Mouse (Mus musculus) frontal cortex, postnatal 14 days (tissue): ENCODE measurements around the gene 1700029I15Rik.
"Not testable (repeated sequence)": the region's sequence is repeated elsewhere in the genome, so short reads cannot be mapped to it uniquely, and the experiment has no call there.

Experiments used
- DNase-seq, 2 experiments: peaks; one replicate each; pipeline ENCODE4 v3.0.0; 2022; ENCODE audit warnings: low spot score in 2 of 2

Gene 1700029I15Rik

GRCm38 (mm10) chr2:92392318-92393264, 10.3 kb downstream of the 1700029I15Rik start:
- no peak for DNase-seq

GRCm38 (mm10) chr2:92395535-92395934, 13.2 kb downstream of the 1700029I15Rik start:
- no peak for DNase-seq

DNA sequence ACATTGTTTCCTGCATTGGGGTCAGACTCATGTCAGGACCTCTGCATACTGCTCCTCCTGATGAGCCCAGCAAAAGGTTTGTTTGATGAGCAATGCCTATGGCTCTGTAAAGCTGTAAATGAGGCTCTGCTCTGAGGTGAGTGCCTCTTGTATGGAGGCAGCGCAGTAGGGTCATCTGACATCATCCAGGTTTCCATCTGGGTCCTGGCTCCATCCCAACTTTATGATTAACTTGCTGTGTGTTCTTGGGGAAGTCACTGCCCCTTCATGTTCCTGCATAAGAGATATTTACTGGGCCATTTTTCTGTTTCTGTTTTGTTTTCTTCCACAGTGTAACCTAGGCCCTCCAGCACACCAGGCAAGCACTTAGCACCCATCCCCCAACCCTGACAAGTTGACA, 15.1 kb downstream of the 1700029I15Rik start:
- no peak for DNase-seq

DNA sequence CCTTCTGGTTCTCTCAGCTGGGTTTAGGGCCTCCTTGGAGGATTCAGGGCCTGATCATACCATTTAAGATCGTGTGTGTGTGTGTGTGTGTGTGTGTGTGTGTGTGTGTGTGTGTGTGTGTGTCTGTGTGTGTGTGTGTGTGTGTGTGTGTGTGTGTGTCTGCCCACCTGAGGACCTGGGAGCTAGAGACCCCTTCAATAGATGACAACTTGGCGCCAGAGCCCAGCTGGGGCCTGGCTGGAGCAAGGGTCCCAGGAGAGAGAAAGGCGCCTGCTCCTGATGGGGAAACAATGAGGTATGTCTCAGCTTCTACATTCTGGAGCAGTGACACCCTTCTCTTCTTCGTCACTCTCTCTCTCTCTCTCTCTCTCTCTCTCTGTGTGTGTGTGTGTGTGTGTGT, 17.5 kb downstream of the 1700029I15Rik start:
- DNase-seq, result not testable (repeated sequence)

- DNase-seq, result no peak
These were observed 18.3 kb downstream of the 1700029I15Rik start for GRCm38 (mm10) chr2:92400682-92401081.

DNA sequence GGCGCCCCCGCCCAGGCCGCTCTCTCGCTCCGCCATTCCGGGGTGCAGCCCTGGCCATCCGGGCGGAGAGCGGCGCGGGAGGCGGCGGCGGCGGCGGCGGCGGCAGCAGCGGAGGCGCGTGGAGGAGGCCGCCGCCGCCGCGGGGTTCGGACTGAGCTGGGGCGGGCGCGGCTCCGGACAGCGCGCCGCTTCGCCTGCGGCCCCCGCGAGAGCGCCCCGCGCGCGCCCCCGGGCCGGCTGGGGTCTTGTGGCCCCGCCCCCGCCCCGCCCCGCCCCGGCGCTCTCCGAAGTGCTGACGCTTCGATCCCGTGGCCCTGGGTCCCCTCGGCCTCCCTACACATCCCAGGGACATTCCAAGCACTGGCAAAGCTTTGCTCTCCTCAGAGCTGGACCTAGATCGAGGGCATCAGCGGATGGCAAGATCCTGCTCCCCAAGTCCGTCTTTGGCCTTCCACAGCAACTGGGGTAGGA, 18.8 kb downstream of the 1700029I15Rik start, which contains the start of gene Mapk8ip1:
Gene Mapk8ip1 (minus strand): TSS at position 173 of the 471 bp plus-strand sequence.
- peak in 1 of 2 experiments; percentile 14 for DNase-seq

GRCm38 (mm10) chr2:92402591-92403326, 20.4 kb downstream of the 1700029I15Rik start:
- DNase-seq, result peak in 1 of 2 experiments; percentile 4

- DNase-seq, result peak in 1 of 2 experiments; percentile 4
These were observed 21.5 kb downstream of the 1700029I15Rik start for GRCm38 (mm10) chr2:92403776-92404319.

DNA sequence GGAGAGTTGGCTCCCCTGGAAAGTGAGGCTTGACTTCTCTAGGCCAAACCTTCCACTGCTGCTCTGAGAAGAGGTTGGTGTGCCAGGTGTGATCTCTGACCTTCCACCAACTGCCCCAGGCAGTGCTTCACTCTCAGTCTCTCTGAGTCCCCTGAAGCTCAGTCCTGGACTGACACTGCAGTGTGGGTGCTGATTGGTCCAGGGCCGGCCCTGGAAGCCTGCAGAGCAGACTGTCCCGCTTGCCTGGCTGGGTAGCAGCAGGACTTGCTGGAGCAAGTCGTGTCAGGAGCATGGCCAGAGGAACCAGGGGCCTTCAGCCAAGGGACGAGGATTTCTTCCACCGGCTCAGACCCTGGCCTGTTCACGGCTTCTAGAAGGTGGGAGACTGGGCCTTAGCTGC, 22.4 kb downstream of the 1700029I15Rik start:
- DNase-seq, result no peak

DNA sequence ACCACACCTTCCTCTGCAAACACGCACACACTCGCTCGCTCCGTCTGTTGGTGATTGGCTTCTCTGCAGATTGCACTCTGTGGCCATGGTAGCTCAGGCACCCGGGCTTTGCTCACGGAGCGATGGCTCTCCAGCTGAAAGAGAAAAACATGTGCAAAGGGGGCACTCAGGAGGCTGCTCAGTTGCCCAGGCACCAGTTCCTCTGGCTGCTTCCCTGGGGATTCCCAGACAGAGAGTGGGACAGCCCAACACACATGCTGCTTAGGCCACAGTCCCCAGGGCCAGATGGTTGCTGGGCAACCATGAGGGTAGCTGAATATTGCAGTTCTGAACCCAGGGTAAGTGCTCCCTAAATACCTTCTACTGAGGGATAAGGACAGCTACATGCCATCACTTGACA, 23.3 kb downstream of the 1700029I15Rik start:
- no peak for DNase-seq

GRCm38 (mm10) chr2:92408309-92409045, 26.1 kb downstream of the 1700029I15Rik start:
- DNase-seq, result no peak

DNA sequence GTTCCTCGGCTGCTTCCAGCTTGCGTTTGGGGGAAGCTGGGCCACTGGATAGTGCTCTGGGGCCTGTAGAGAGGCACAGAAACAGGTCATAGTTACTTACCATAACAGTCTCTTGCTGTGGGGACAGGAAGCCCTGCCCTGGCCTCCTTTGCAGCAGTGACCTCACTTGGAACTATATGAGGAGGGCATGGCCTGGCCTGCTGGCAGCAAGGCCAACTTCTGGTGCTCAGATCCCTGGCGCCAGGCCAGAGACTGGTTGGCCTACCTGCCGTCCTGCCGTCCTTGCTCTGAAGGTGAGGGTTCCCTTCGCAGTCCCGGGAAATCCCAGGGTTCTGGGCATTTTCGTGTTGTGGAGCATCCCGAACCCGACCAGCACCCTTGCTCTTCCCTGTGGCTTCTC, 29.4 kb downstream of the 1700029I15Rik start:
- DNase-seq, result no peak

GRCm38 (mm10) chr2:92421723-92422387, 39.5 kb downstream of the 1700029I15Rik start:
- DNase-seq, result no peak

- no peak for DNase-seq
These were observed 40.2 kb downstream of the 1700029I15Rik start for GRCm38 (mm10) chr2:92422388-92423135.

- no peak for DNase-seq
These were observed 40.8 kb downstream of the 1700029I15Rik start for GRCm38 (mm10) chr2:92423156-92423555.

- peak; percentile 74 to 83 for DNase-seq
These were observed 41.5 kb downstream of the 1700029I15Rik start for GRCm38 (mm10) chr2:92423702-92424461.

DNA sequence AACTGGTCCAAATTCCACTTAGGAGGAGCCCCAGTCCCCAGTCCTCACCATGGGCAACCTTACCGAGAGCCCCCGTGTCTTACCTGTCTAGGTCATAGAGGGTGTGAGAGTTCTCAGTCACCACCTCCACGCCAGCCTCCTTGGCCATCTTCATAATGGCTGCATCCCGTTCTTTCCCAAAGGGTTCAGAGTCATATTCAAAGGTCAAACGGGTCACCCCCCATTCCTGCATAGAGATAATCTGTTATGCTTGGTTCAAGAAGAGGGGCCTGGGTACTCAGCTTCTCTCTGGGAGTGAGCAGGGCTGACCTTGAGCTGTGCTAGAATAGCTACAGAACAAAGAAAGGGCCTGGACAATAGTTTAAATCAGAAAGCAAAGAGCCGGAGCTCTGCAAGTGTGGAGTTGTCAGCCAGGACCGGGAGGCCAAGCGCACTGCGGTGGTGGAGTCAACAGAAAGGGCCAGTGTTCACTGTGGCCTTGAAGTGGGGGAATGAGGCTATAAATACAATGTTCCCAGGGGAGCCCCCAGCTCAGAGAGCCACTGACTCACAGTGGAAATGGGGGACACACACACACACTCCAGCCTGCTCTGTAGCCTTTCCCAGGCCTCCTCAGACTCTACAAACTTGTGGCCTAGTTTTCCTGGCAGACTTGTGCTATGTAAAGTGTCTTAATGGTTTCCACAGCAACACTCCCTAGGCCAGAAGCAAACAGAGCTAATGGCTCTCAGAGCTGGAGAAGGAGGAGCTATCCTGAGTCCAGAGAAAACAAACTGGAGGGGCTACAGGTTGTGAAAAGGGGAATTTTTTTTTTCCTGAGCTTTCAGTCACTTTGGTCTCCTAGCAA, 42.3 kb downstream of the 1700029I15Rik start:
- DNase-seq, result peak in 1 of 2 experiments; percentile 59

DNA sequence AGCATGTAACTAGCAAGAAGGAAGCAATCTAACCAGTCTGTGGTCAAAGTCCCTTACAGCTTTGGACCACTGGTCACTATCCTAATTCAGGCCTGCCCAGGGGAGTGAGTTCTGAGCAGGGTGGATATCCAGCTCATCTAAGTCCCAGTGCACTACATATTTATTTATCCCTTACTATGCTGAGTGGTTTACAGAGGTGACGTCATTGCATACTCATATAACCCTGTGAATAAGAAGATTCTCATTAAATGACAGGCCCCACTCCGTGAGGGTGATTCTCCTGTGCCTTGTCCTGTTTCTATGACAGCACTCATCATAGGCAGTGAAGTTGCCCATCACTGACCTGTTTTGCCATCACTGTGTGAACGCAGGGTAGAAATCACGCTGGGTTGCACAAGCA, 43.0 kb downstream of the 1700029I15Rik start:
- no peak for DNase-seq
